In genomic region chr2:157136176-157136575, GRCm38 (mm10) we compare ENCODE assay signal across 26 mouse cellular contexts. TPM values are rescaled to one million over a fixed set of nuclear protein-coding genes. Genes with fewer than 3 reads are reported as not detected.
DNase-seq lines count a peak whose midpoint lies in the region; ATAC-seq and TF ChIP-seq lines count a peak whose summit lies in the region.
"Had no signal": no experiment of that assay in that cellular context is flagged by ENCODE, and none has a peak within 500 bp of the region (broad histone marks: within the 10 kb centered on the region; RNA-seq: fewer than 3 reads in every experiment).

No protein-coding gene starts in this region.

- peak overlapping the region; percentile 94 for H3K27ac ChIP-seq in gastrocnemius, adult 2 months
- H3K27ac ChIP-seq in lung, embryonic 16.5 days (ENCODE audit: low read length): 0 out of 2 replicates have a peak overlapping the region, but pooled peaks have one; percentile 36
- 0 out of 2 replicates have a peak overlapping the region, but pooled peaks have one; percentile 12 for H3K27ac ChIP-seq in liver, postnatal 0 days (ENCODE audit: low read depth)
- H3K27ac ChIP-seq in heart, adult 2 months: no peak overlapping the region

- H3K79me2 ChIP-seq in heart, adult 2 months (replicated peaks; ENCODE audit: control insufficient read depth, insufficient read depth, low read length): no peaks in the 10 kb centered on the region

- ATAC-seq in lung, embryonic 16.5 days (ENCODE audit: low read depth): no peak
- no peak for ATAC-seq in liver, postnatal 0 days
- ATAC-seq: hindbrain, postnatal 0 days had no signal

- no peak overlapping the region for H3K9ac ChIP-seq in lung, embryonic 16.5 days (ENCODE audit: low read length)
- no peak overlapping the region for H3K9ac ChIP-seq in liver, postnatal 0 days (replicated peaks)
- no peak overlapping the region for H3K9ac ChIP-seq in heart, adult 2 months (ENCODE audit: low read depth, low read length)
- H3K9ac ChIP-seq: embryonic facial prominence, embryonic 15.5 days had no signal

- no peak for TF ChIP-seq CTCF in gastrocnemius, adult 2 months (IDR thresholded peaks at IDR 0.05)
- TF ChIP-seq CTCF in liver, postnatal 0 days (IDR thresholded peaks at IDR 0.05; ENCODE audit: low read depth): no peak
- no peak for TF ChIP-seq CTCF in heart, adult 2 months (IDR thresholded peaks at IDR 0.05)

- peaks cover 12% of the 10 kb centered on the region for H3K4me1 ChIP-seq in lung, embryonic 16.5 days (replicated peaks; ENCODE audit: control insufficient read depth, insufficient read depth, low read length)
- H3K4me1 ChIP-seq in liver, postnatal 0 days (ENCODE audit: insufficient read depth): peaks cover 32% of the 10 kb centered on the region
- peaks cover 3% of the 10 kb centered on the region for H3K4me1 ChIP-seq in heart, adult 2 months (ENCODE audit: control insufficient read depth, insufficient read depth, low read length)

- H3K36me3 ChIP-seq in lung, embryonic 16.5 days (ENCODE audit: control insufficient read depth, insufficient read depth, low read length): no peaks in the 10 kb centered on the region
- H3K36me3 ChIP-seq in liver, postnatal 0 days (replicated peaks; ENCODE audit: insufficient read depth, low read length): no peaks in the 10 kb centered on the region
- peaks cover 2% of the 10 kb centered on the region; the same call in 1 of the 2 replicates for H3K36me3 ChIP-seq in heart, adult 2 months (ENCODE audit: control insufficient read depth, insufficient read depth, low read length)
- H3K36me3 ChIP-seq: embryonic facial prominence, embryonic 15.5 days; forebrain, embryonic 10.5 days; heart, embryonic 10.5 days; hindbrain, embryonic 13.5 days had no signal

- no peaks in the 10 kb centered on the region for H3K9me3 ChIP-seq in lung, embryonic 16.5 days (ENCODE audit: control insufficient read depth, low read length)
- no peaks in the 10 kb centered on the region for H3K9me3 ChIP-seq in liver, postnatal 0 days (ENCODE audit: low read length)
- H3K9me3 ChIP-seq: embryonic facial prominence, embryonic 15.5 days; forebrain, embryonic 10.5 days; heart, embryonic 10.5 days had no signal

- no peak overlapping the region for H3K4me2 ChIP-seq in lung, embryonic 16.5 days (ENCODE audit: low read depth, low read length)
- H3K4me2 ChIP-seq in liver, postnatal 0 days (ENCODE audit: low read depth, low read length): no peak overlapping the region
- H3K4me2 ChIP-seq: embryonic facial prominence, embryonic 15.5 days had no signal

- no peak for TF ChIP-seq EP300 in liver, postnatal 0 days (IDR thresholded peaks at IDR 0.05; ENCODE audit: low read depth)
- no peak for TF ChIP-seq EP300 in heart, adult 2 months (IDR thresholded peaks at IDR 0.05; ENCODE audit: insufficient read depth, low read depth, low read length)

- DNase-seq in gastrocnemius, adult 2 months: no peak
- no peak for DNase-seq in gastrocnemius, postnatal 14 days
- DNase-seq in lung, adult 18-20 months: no peak
- DNase-seq in Muller cell, postnatal 12 days (ENCODE audit: inconsistent ontology term): peak; percentile 11
- DNase-seq in liver, postnatal 0 days: no peak
- DNase-seq in heart, postnatal 36 days: no peak
- no peak for DNase-seq in heart, adult 2 months
- DNase-seq: adrenal gland, adult 8-10 months; adrenal gland, postnatal 36 days; embryo, embryonic 11 days; gastrocnemius, postnatal 25 days had no signal

- 83% methylated on average over 4 of the region's 4 CpGs for WGBS in lung, embryonic 16.5 days
- WGBS in liver, postnatal 0 days (ENCODE audit: insufficient replicate concordance): 89% methylated on average over 4 of the region's 4 CpGs
- 90% methylated on average over 4 of the region's 4 CpGs for WGBS in heart, adult 2 months

- no peak for TF ChIP-seq POLR2A in heart, adult 2 months (IDR thresholded peaks at IDR 0.05; ENCODE audit: insufficient read depth, low read depth, low read length)

- intact Hi-C loops in gastrocnemius, adult 2 months (cut with DNase I): no loop called here
- intact Hi-C loops in gastrocnemius, postnatal 14 days (cut with DNase I; ENCODE audit: low total_unique reads): no loop called here
- intact Hi-C loops in heart, postnatal 36 days (cut with DNase I): loop anchor here (5.0 kb wide), 1 partner anchor 66 kb away; the partner anchor contains the start of gene Rbl1
- intact Hi-C loops in heart, adult 2 months (cut with DNase I): loop anchor here (5.0 kb wide), 1 partner anchor 66 kb away; the partner anchor contains the start of gene Rbl1

- H3K27me3 ChIP-seq in lung, embryonic 16.5 days (ENCODE audit: control insufficient read depth, insufficient read depth, low read depth, low read length): no peaks in the 10 kb centered on the region
- no peaks in the 10 kb centered on the region for H3K27me3 ChIP-seq in liver, postnatal 0 days (ENCODE audit: insufficient read depth, low read length)
- H3K27me3 ChIP-seq in heart, adult 2 months (ENCODE audit: control insufficient read depth, insufficient read depth, low read length): no peaks in the 10 kb centered on the region
- H3K27me3 ChIP-seq: embryonic facial prominence, embryonic 15.5 days; hindbrain, embryonic 13.5 days had no signal

- H3K4me3 ChIP-seq in gastrocnemius, adult 2 months: no peak overlapping the region
- no peak overlapping the region for H3K4me3 ChIP-seq in lung, embryonic 16.5 days (ENCODE audit: low read length)
- no peak overlapping the region for H3K4me3 ChIP-seq in liver, postnatal 0 days (ENCODE audit: low read depth, low read length)
- H3K4me3 ChIP-seq in heart, adult 2 months: no peak overlapping the region

RNA-seq across cellular contexts. Expression of gene Samhd1, which starts 1.1 kb away (rescaled TPM):
- total RNA-seq in gastrocnemius, adult 2 months (2021): 10 to 100 TPM; 15.1 to 15.8 TPM
- total RNA-seq in gastrocnemius, postnatal 14 days (2021): 10 to 100 TPM; 11.4 to 13.7 TPM
- polyA plus RNA-seq in lung, embryonic 16.5 days (2015; fragmentation: Nextera tagmentation; extraction: Ambion mirVana): 30.2 and 32.4 TPM in 2 replicates
- polyA plus RNA-seq in liver, postnatal 0 days (2015; fragmentation: Nextera tagmentation; extraction: Ambion mirVana): 16.5 and 17.3 TPM in 2 replicates
- total RNA-seq in heart, postnatal 36 days (2021): 10 to 100 TPM; 21.9 to 29.5 TPM
- 10 to 100 TPM; 22.7 to 23.8 TPM for total RNA-seq in heart, adult 2 months (2021)
- polyA plus RNA-seq in heart, adult 2 months (2012; rRNA removed): 19.8 and 22.7 TPM in 2 replicates

RNA-seq across cellular contexts. Expression of gene Tldc2, which starts 49.3 kb away (rescaled TPM):
- total RNA-seq in gastrocnemius, adult 2 months (2021): not detected
- total RNA-seq in gastrocnemius, postnatal 14 days (2021): not detected
- not detected in 2 replicates for polyA plus RNA-seq in lung, embryonic 16.5 days (2015; fragmentation: Nextera tagmentation; extraction: Ambion mirVana)
- polyA plus RNA-seq in liver, postnatal 0 days (2015; fragmentation: Nextera tagmentation; extraction: Ambion mirVana): not detected in 2 replicates
- total RNA-seq in heart, postnatal 36 days (2021): not detected
- total RNA-seq in heart, adult 2 months (2021): not detected
- not detected in 2 replicates for polyA plus RNA-seq in heart, adult 2 months (2012; rRNA removed)
- total RNA-seq: adrenal gland, adult 8-10 months; adrenal gland, postnatal 36 days; common myeloid progenitor, adult 5-6 weeks; gastrocnemius, postnatal 25 days; heart, postnatal 10 days; hematopoietic stem cell, adult 5-6 weeks; hindbrain, postnatal 0 days; MEL had no signal
- polyA plus RNA-seq: C2C12; embryonic facial prominence, embryonic 11.5 days; embryonic facial prominence, embryonic 15.5 days; erythroblast, embryonic 14.5 days; forebrain, embryonic 10.5 days; forebrain, embryonic 14.5 days; heart, embryonic 10.5 days; heart, embryonic 14.5 days; hindbrain, embryonic 13.5 days had no signal

RNA-seq across cellular contexts. Expression of gene Soga1, which starts 57.1 kb away (rescaled TPM):
- 1 to 10 TPM; 2.8 to 4.5 TPM for total RNA-seq in gastrocnemius, adult 2 months (2021)
- 10 to 100 TPM; 11.1 to 12.2 TPM for total RNA-seq in gastrocnemius, postnatal 14 days (2021)
- polyA plus RNA-seq in lung, embryonic 16.5 days (2015; fragmentation: Nextera tagmentation; extraction: Ambion mirVana): 4.0 and 4.1 TPM in 2 replicates
- polyA plus RNA-seq in liver, postnatal 0 days (2015; fragmentation: Nextera tagmentation; extraction: Ambion mirVana): 0.65 and 1.0 TPM in 2 replicates
- 10 to 100 TPM; 11.5 to 13.4 TPM for total RNA-seq in heart, postnatal 36 days (2021)
- total RNA-seq in heart, adult 2 months (2021): 10 to 100 TPM; 10.0 to 11.7 TPM
- polyA plus RNA-seq in heart, adult 2 months (2012; rRNA removed): 4.8 and 6.6 TPM in 2 replicates

Comparison
In these comparisons a context has a peak if more than half of its experiments do, and no peak if none do; other contexts are left out.
1. intact Hi-C loops: an anchor here in heart, postnatal 36 days (5.0 kb wide) and heart, adult 2 months (5.0 kb wide); none called in gastrocnemius, adult 2 months and gastrocnemius, postnatal 14 days.